Mouse (Mus musculus): ENCODE measurements around the gene Cstl1.

- no peak for TF ChIP-seq EP300 (IDR thresholded peaks at IDR 0.05; ENCODE audit: insufficient read depth, low read depth, low read length)
- TF ChIP-seq POLR2A (IDR thresholded peaks at IDR 0.05; ENCODE audit: insufficient read depth, low read length) = no peak
Observed at GRCm38 (mm10) chr2:148717072-148717471, 33.1 kb upstream of the Cstl1 start.

All from ES-Bruce4 (cell line).